Mouse (Mus musculus): ENCODE measurements at regions not wholly inside any gene's neighbourhood (a gene's known extent, or its start where the extent isn't known, plus 50 kb on each side); places are given as distances from the start of the nearest gene placed in this dataset.

GRCm38 (mm10) chr16:83250346-83250745, 422.2 kb downstream of the Gm21833 start:
- no peak for DNase-seq

GRCm38 (mm10) chr16:83254183-83254582, 426.0 kb downstream of the Gm21833 start:
- DNase-seq = no peak

GRCm38 (mm10) chr16:83271869-83272268, 443.7 kb downstream of the Gm21833 start:
- no peak for DNase-seq

GRCm38 (mm10) chr16:83316314-83316713, 488.1 kb downstream of the Gm21833 start:
- DNase-seq = no peak

GRCm38 (mm10) chr16:83326826-83327225, 498.6 kb downstream of the Gm21833 start:
- DNase-seq = no peak

- DNase-seq = no peak
Observed at GRCm38 (mm10) chr16:83351069-83351468, 522.9 kb downstream of the Gm21833 start.

GRCm38 (mm10) chr16:83394581-83394980, 566.4 kb downstream of the Gm21833 start:
- no peak for DNase-seq

GRCm38 (mm10) chr16:83420676-83421075, 592.5 kb downstream of the Gm21833 start:
- peak; percentile 30 for DNase-seq

- no peak for DNase-seq
Observed at GRCm38 (mm10) chr16:83423096-83423495, 594.9 kb downstream of the Gm21833 start.

Data from right cerebral cortex, postnatal 14 days (tissue).